Mouse (Mus musculus) liver, adult 2 months (tissue): ENCODE measurements around the gene Abcb6. TPM values are rescaled to one million over a fixed set of nuclear protein-coding genes. Genes with fewer than 3 reads are reported as not detected.
A peak's percentile ranks its signal among the peaks of the same experiment; 100 is the strongest.

ENCODE experiments used
- DNase-seq: peaks from one replicate; pipeline ENCODE4 v3.0.0-alpha.2; 2011; ENCODE audit warnings: low read depth, low spot score; ENCODE audit errors: extremely low read depth
- H3K27ac ChIP-seq: fragments of 200-500 bp; replicated peaks from 2 replicates; pipeline ENCODE4 v1.5.1; 2012; ENCODE audit warnings: low read depth, mild to moderate bottlenecking, control low read depth, inconsistent platforms, low read length; ENCODE audit not compliant: insufficient read depth
- H3K27me3 ChIP-seq: fragments of 200-500 bp; 2 replicates; pipeline ENCODE4 v1.6.1; 2012; ENCODE audit warnings: mild to moderate bottlenecking, moderate library complexity, low read length, inconsistent platforms; ENCODE audit not compliant: control insufficient read depth, insufficient read depth
- H3K36me3 ChIP-seq: fragments of 200-500 bp; 2 replicates; pipeline ENCODE4 v1.6.1; 2012; ENCODE audit warnings: low read length, inconsistent platforms; ENCODE audit not compliant: control insufficient read depth, insufficient read depth
- H3K4me1 ChIP-seq: fragments of 200-500 bp; 2 replicates; pipeline ENCODE4 v1.6.1; 2011; ENCODE audit warnings: low read length; ENCODE audit not compliant: control insufficient read depth, insufficient read depth
- H3K4me3 ChIP-seq: fragments of 200-500 bp; 2 replicates; pipeline ENCODE4 v1.5.1; 2011; ENCODE audit warnings: low read depth, mild to moderate bottlenecking, control low read depth, low read length, moderate library complexity; ENCODE audit not compliant: insufficient read depth
- H3K79me2 ChIP-seq: fragments of 200-500 bp; 2 replicates; pipeline ENCODE4 v1.6.1; 2012; ENCODE audit warnings: inconsistent platforms, mild to moderate bottlenecking, low read length, moderate library complexity; ENCODE audit not compliant: control insufficient read depth, insufficient read depth
- H3K9ac ChIP-seq: fragments of 200-500 bp; 2 replicates; pipeline ENCODE4 v1.6.1; 2012; ENCODE audit warnings: low read depth, mild to moderate bottlenecking, control low read depth, inconsistent platforms, low read length
- CTCF ChIP-seq: fragments of 200-500 bp; IDR thresholded peaks from 2 replicates; pipeline ENCODE4 v1.5.1; 2011; ENCODE audit warnings: low read depth, low read length, control low read depth
- POLR2A ChIP-seq: fragments of 200-500 bp; IDR thresholded peaks from 2 replicates; pipeline ENCODE4 v1.6.1; 2011; ENCODE audit warnings: low read length, control low read depth; ENCODE audit not compliant: insufficient read depth; ENCODE audit errors: extremely low read depth
- WGBS: fragments of 180-500 bp; shearing (Covaris S2); methylation state at CpG from one replicate; pipeline ENCODE4 v1.1.7; 2018; 5-methylcytosine and 5-hydroxymethylcytosine counted together
- polyA plus RNA-seq: library from polyadenylated mRNA; depleted of rRNA; stranded (reverse); fragments of >200 nt; gene quantifications from 2 replicates; pipeline ENCODE4 v1.2.3, GENCODE M21; 2012
- total RNA-seq: library from RNA; depleted of rRNA; stranded (reverse); fragments of >200 nt; gene quantifications from 2 replicates; pipeline ENCODE4 v1.2.3, GENCODE M21; 2014

Abcb6 gene
- total and polyA plus RNA-seq, 2 experiments: 56.1 to 88.7 TPM

GRCm38 (mm10) chr1:75192452-75192851 is 12.3 kb upstream of the Abcb6 start:
- Histone ChIP-seq H3K79me2 (peaks cover 16% of the 10 kb centered on the region; the same call in 1 of the 2 replicates), H3K4me3 (peak overlapping the region; percentile 86), H3K9ac (peak overlapping the region; percentile 89), H3K36me3 (peaks cover 34% of the 10 kb centered on the region), H3K27ac (peak overlapping the region; percentile 93), H3K27me3 (no peaks in the 10 kb centered on the region), H3K4me1 (peaks cover 13% of the 10 kb centered on the region)
- TF ChIP-seq POLR2A (0 out of 2 replicates have a peak, but pooled peaks have one; percentile 29), CTCF (no peak)
- under 1% methylated on average over 19 of the region's 19 CpGs for WGBS
- peak; percentile 81 for DNase-seq

GRCm38 (mm10) chr1:75191622-75192402 is 11.6 kb upstream of the Abcb6 start, which contains the start of the genes Ankzf1 and Atg9a:
Ankzf1 (plus strand) TSS chr1:75192151.
Atg9a (minus strand) TSS chr1:75192196.
- H3K27ac ChIP-seq: peak within 1 kb of the TSS; percentile 93

GRCm38 (mm10) chr1:75191258-75191621 is 11.0 kb upstream of the Abcb6 start:
- no peak for DNase-seq
- Histone ChIP-seq H3K9ac (peak overlapping the region; percentile 93), H3K27ac (peak overlapping the region; percentile 79), H3K27me3 (no peaks in the 10 kb centered on the region), H3K79me2 (peaks cover 16% of the 10 kb centered on the region; the same call in 1 of the 2 replicates), H3K4me1 (peaks cover 13% of the 10 kb centered on the region), H3K4me3 (peak overlapping the region; percentile 87), H3K36me3 (peaks cover 28% of the 10 kb centered on the region)
- 34% methylated on average over 5 of the region's 5 CpGs for WGBS
- TF ChIP-seq POLR2A: no peak

More at GRCm38 (mm10) chr1:75191622-75192402, 11.6 kb upstream of the Abcb6 start, which contains the start of the genes Ankzf1 and Atg9a:
- WGBS: under 1% methylated on average over 56 of the region's 56 CpGs
- H3K36me3 ChIP-seq: peaks cover 30% of the 10 kb centered on the region
- no peaks in the 10 kb centered on the region for H3K27me3 ChIP-seq
- H3K4me1 ChIP-seq: peaks cover 13% of the 10 kb centered on the region
- peak; percentile 97 for DNase-seq
- H3K79me2 ChIP-seq: peaks cover 16% of the 10 kb centered on the region; the same call in 1 of the 2 replicates
- TF ChIP-seq CTCF (no peak), POLR2A (peak; percentile 70)
- H3K4me3 ChIP-seq: peak within 1 kb of the TSS; percentile 87
- H3K9ac ChIP-seq: peak within 1 kb of the TSS; percentile 93

GRCm38 (mm10) chr1:75190577-75190976 is 10.4 kb upstream of the Abcb6 start:
- Histone ChIP-seq H3K36me3 (peaks cover 21% of the 10 kb centered on the region), H3K27ac (no peak overlapping the region), H3K4me3 (no peak overlapping the region), H3K79me2 (peaks cover 16% of the 10 kb centered on the region; the same call in 1 of the 2 replicates), H3K27me3 (no peaks in the 10 kb centered on the region), H3K9ac (peak overlapping the region; percentile 93), H3K4me1 (peaks cover 13% of the 10 kb centered on the region)
- 24% methylated on average over 2 of the region's 2 CpGs for WGBS
- TF ChIP-seq POLR2A (no peak), CTCF (no peak)
- no peak for DNase-seq

- H3K4me3 ChIP-seq: no peak overlapping the region
- 89% methylated on average over 2 of the region's 2 CpGs for whole genome bisulfite sequencing
- no peak overlapping the region for H3K27ac ChIP-seq
- TF ChIP-seq CTCF (no peak), POLR2A (no peak)
- H3K27me3 ChIP-seq: no peaks in the 10 kb centered on the region
- no peak for DNase-seq
- no peak overlapping the region for H3K9ac ChIP-seq
- peaks cover 16% of the 10 kb centered on the region; the same call in 1 of the 2 replicates for H3K79me2 ChIP-seq
- H3K4me1 ChIP-seq: peaks cover 13% of the 10 kb centered on the region
- H3K36me3 ChIP-seq: peaks cover 25% of the 10 kb centered on the region
Measured at GRCm38 (mm10) chr1:75187914-75188483, 7.8 kb upstream of the Abcb6 start.
